Mouse (Mus musculus) E14TG2a.4 (cell line): ENCODE measurements around the gene Bcl9.

Source experiments
- CTCF ChIP-seq: conservative IDR thresholded peaks from 2 replicates; pipeline ENCODE4 v1.5.1; 2014; ENCODE audit warnings: low read length
- POU5F1 ChIP-seq: IDR thresholded peaks from 2 replicates; pipeline ENCODE4 v1.6.1; 2014; ENCODE audit warnings: low read length, borderline replicate concordance

DNA sequence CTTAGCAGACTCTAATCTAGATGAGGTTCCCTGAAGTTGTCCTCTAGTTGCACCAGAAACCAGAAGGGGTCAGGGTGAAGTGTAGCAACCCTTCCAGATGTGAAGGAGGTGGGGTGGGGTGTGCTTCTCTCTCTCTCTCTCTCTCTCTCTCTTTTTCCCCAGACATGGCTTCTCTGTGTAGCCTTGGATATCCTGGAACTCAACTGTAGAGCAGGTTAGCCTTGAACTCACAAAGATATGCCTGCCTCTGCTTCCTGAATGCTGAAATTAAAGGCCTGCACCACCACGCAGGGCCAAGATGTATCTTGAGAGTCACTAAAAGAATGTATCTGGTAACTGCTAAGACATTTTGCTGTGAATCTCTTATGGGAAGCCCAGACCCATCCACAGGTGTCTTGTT is 140.4 kb downstream of the Bcl9 start:
- TF ChIP-seq CTCF: no peak
- no peak for TF ChIP-seq POU5F1
